Mouse (Mus musculus) kidney, embryonic 16.5 days (tissue): ENCODE results near the gene Polr1e. TPM values are rescaled to one million over a fixed set of nuclear protein-coding genes. Genes with fewer than 3 reads are reported as not detected.

ENCODE experiments used
- ATAC-seq: fragments of 200-750 bp; cut with Nextera tagmentation; 2 replicates; pipeline ENCODE4 v1.8.0; 2017; ENCODE audit warnings: moderate TSS enrichment; ENCODE audit not compliant: low FRiP score, low TSS enrichment
- H3K27ac ChIP-seq: fragments of 300-500 bp; sonication (generic); 2 replicates; pipeline ENCODE4 v1.5.1; 2014; ENCODE audit warnings: low read length
- H3K27me3 ChIP-seq: fragments of 300-500 bp; sonication (generic); 2 replicates; pipeline ENCODE4 v1.6.1; 2014; ENCODE audit warnings: low read length, control low read depth, mixed read lengths; ENCODE audit not compliant: insufficient read depth
- H3K36me3 ChIP-seq: fragments of 300-500 bp; sonication (generic); 2 replicates; pipeline ENCODE4 v1.6.1; 2014; ENCODE audit warnings: low read length, control low read depth, mixed read lengths; ENCODE audit not compliant: insufficient read depth
- H3K4me1 ChIP-seq: fragments of 300-500 bp; sonication (generic); 2 replicates; pipeline ENCODE4 v1.6.1; 2014; ENCODE audit warnings: low read length, control low read depth, mixed read lengths; ENCODE audit not compliant: insufficient read depth
- H3K4me2 ChIP-seq: fragments of 300-500 bp; sonication (generic); replicated peaks from 2 replicates; pipeline ENCODE4 v1.6.1; 2014; ENCODE audit warnings: low read depth, low read length
- H3K4me3 ChIP-seq: fragments of 300-500 bp; sonication (generic); 2 replicates; pipeline ENCODE4 v1.5.1; 2014; ENCODE audit warnings: mild to moderate bottlenecking, low read length
- H3K9ac ChIP-seq: fragments of 300-500 bp; sonication (generic); replicated peaks from 2 replicates; pipeline ENCODE4 v1.6.1; 2014; ENCODE audit warnings: low read length
- H3K9me3 ChIP-seq: fragments of 300-500 bp; sonication (generic); 2 replicates; pipeline ENCODE4 v1.6.1; 2016; ENCODE audit warnings: low read length, control low read depth
- WGBS: fragments of 180-500 bp; shearing (Covaris S2); extraction: QIAGEN DNeasy Blood & Tissue Kit; methylation state at CpG from one replicate; pipeline ENCODE4 v1.1.7; 2014; 5-methylcytosine and 5-hydroxymethylcytosine counted together
- polyA plus RNA-seq: library from polyadenylated mRNA; unstranded; fragments of >200 nt; fragmentation: Nextera tagmentation; extraction: Ambion mirVana; gene quantifications from 2 replicates; pipeline ENCODE4 v1.2.1, GENCODE M21; 2015

Polr1e gene
- polyA plus RNA-seq, 1 experiment from 2014 or later: 39.9 TPM

GRCm38 (mm10) chr4:44994776-44995175, 23.6 kb upstream of the Polr1e start:
- no peak overlapping the region for H3K9ac ChIP-seq
- no peaks in the 10 kb centered on the region for H3K27me3 ChIP-seq
- WGBS: 86% methylated on average over 18 of the region's 18 CpGs
- no peaks in the 10 kb centered on the region for H3K9me3 ChIP-seq
- ATAC-seq: no peak
- H3K27ac ChIP-seq: no peak overlapping the region
- no peak overlapping the region for H3K4me3 ChIP-seq
- H3K4me2 ChIP-seq: no peak overlapping the region
- peaks cover 20% of the 10 kb centered on the region for H3K36me3 ChIP-seq
- H3K4me1 ChIP-seq: no peaks in the 10 kb centered on the region

GRCm38 (mm10) chr4:44998071-44998470, 20.3 kb upstream of the Polr1e start:
- H3K4me3 ChIP-seq: no peak overlapping the region
- H3K27me3 ChIP-seq: no peaks in the 10 kb centered on the region
- ATAC-seq: no peak
- no peak overlapping the region for H3K4me2 ChIP-seq
- H3K27ac ChIP-seq: no peak overlapping the region
- no peaks in the 10 kb centered on the region for H3K9me3 ChIP-seq
- H3K4me1 ChIP-seq: no peaks in the 10 kb centered on the region
- peaks cover 15% of the 10 kb centered on the region for H3K36me3 ChIP-seq
- no peak overlapping the region for H3K9ac ChIP-seq
- 68% methylated on average over 3 of the region's 3 CpGs for WGBS

GRCm38 (mm10) chr4:45000001-45000400, 18.4 kb upstream of the Polr1e start:
- no peaks in the 10 kb centered on the region for H3K9me3 ChIP-seq

GRCm38 (mm10) chr4:45005452-45005851, 12.9 kb upstream of the Polr1e start:
- ATAC-seq: no peak
- WGBS: 84% methylated on average over 3 of the region's 3 CpGs
- H3K9me3 ChIP-seq: no peaks in the 10 kb centered on the region

More at GRCm38 (mm10) chr4:45000001-45000400, 18.4 kb upstream of the Polr1e start:
- ATAC-seq: no peak
- Histone ChIP-seq H3K4me2 (no peak overlapping the region), H3K27me3 (no peaks in the 10 kb centered on the region), H3K4me1 (no peaks in the 10 kb centered on the region), H3K4me3 (no peak overlapping the region), H3K36me3 (peaks cover 3% of the 10 kb centered on the region; the same call in 1 of the 2 replicates), H3K9ac (no peak overlapping the region), H3K27ac (no peak overlapping the region)
- 90% methylated on average over 6 of the region's 6 CpGs for WGBS

GRCm38 (mm10) chr4:45010806-45011415, 7.5 kb upstream of the Polr1e start:
- peak overlapping the region; percentile 98; the same call in 1 of the 2 replicates for H3K27ac ChIP-seq
- no peaks in the 10 kb centered on the region for H3K36me3 ChIP-seq
- H3K27me3 ChIP-seq: no peaks in the 10 kb centered on the region
- peak overlapping the region; percentile 94 for H3K9ac ChIP-seq
- peak overlapping the region; percentile 82 for H3K4me3 ChIP-seq
- no peak for ATAC-seq
- peak overlapping the region; percentile 66 for H3K4me2 ChIP-seq
- no peaks in the 10 kb centered on the region for H3K9me3 ChIP-seq
- 9% methylated on average over 11 of the region's 11 CpGs for WGBS
- peaks cover 24% of the 10 kb centered on the region for H3K4me1 ChIP-seq

More at GRCm38 (mm10) chr4:45005452-45005851, 12.9 kb upstream of the Polr1e start:
- H3K4me2 ChIP-seq: no peak overlapping the region
- no peak overlapping the region for H3K4me3 ChIP-seq
- H3K27me3 ChIP-seq: no peaks in the 10 kb centered on the region
- H3K9ac ChIP-seq: no peak overlapping the region
- no peak overlapping the region for H3K27ac ChIP-seq
- H3K4me1 ChIP-seq: peaks cover 9% of the 10 kb centered on the region
- H3K36me3 ChIP-seq: 0 out of 2 replicates have a peak, but pooled peaks cover 2% of the 10 kb centered on the region

- H3K9ac ChIP-seq: peak overlapping the region; percentile 94
- peak overlapping the region; percentile 66 for H3K4me2 ChIP-seq
- peak overlapping the region; percentile 98 for H3K27ac ChIP-seq
- H3K9me3 ChIP-seq: no peaks in the 10 kb centered on the region
- H3K4me1 ChIP-seq: peaks cover 24% of the 10 kb centered on the region
- peak overlapping the region; percentile 82 for H3K4me3 ChIP-seq
- H3K27me3 ChIP-seq: no peaks in the 10 kb centered on the region
- no peaks in the 10 kb centered on the region for H3K36me3 ChIP-seq
- ATAC-seq: peak; percentile 82
- WGBS: 0% methylated on average over 31 of the region's 31 CpGs
Observed at GRCm38 (mm10) chr4:45011581-45012104, 6.7 kb upstream of the Polr1e start.

- Histone ChIP-seq H3K27ac (peak within 1 kb of the TSS; percentile 98), H3K4me2 (peak within 1 kb of the TSS; percentile 85), H3K4me3 (peak within 1 kb of the TSS; percentile 82), H3K36me3 (no peaks in the 10 kb centered on the region), H3K27me3 (no peaks in the 10 kb centered on the region), H3K4me1 (peaks cover 24% of the 10 kb centered on the region), H3K9ac (peak within 1 kb of the TSS; percentile 94), H3K9me3 (no peaks in the 10 kb centered on the region)
- peak; percentile 98 for ATAC-seq
- under 1% methylated on average over 59 of the region's 63 CpGs for WGBS
Observed at GRCm38 (mm10) chr4:45012105-45012975, 6.0 kb upstream of the Polr1e start, which contains the start of gene Zbtb5. Zbtb5 (minus strand) TSS chr4:45012412.

- Histone ChIP-seq H3K27ac (peak overlapping the region; percentile 59), H3K4me3 (peak overlapping the region; percentile 57), H3K4me1 (peaks cover 24% of the 10 kb centered on the region), H3K36me3 (no peaks in the 10 kb centered on the region), H3K9ac (peak overlapping the region; percentile 71), H3K27me3 (no peaks in the 10 kb centered on the region), H3K4me2 (peak overlapping the region; percentile 85), H3K9me3 (no peaks in the 10 kb centered on the region)
- no peak for ATAC-seq
- 3% methylated on average over 13 of the region's 13 CpGs for WGBS
Observed at GRCm38 (mm10) chr4:45013031-45013431, 5.4 kb upstream of the Polr1e start.

- Histone ChIP-seq H3K4me2 (peak overlapping the region; percentile 85), H3K4me1 (peaks cover 24% of the 10 kb centered on the region), H3K36me3 (no peaks in the 10 kb centered on the region), H3K27ac (peak overlapping the region; percentile 59; the same call in 1 of the 2 replicates), H3K9ac (peak overlapping the region; percentile 71), H3K9me3 (no peaks in the 10 kb centered on the region), H3K27me3 (no peaks in the 10 kb centered on the region), H3K4me3 (peak overlapping the region; percentile 57)
- ATAC-seq: no peak
- WGBS: 0% methylated on average over 2 of the region's 2 CpGs
Observed at GRCm38 (mm10) chr4:45013537-45013936, 4.8 kb upstream of the Polr1e start.
